Mouse (Mus musculus): Measurements from ENCODE around the gene Spag8. TPM values are rescaled to one million over a fixed set of nuclear protein-coding genes. Genes with fewer than 3 reads are reported as not detected.
A peak's percentile ranks its signal among the peaks of the same experiment; 100 is the strongest.

Spag8 gene
- total RNA-seq, 2 experiments from 2014 or later, result not detected

- peak; percentile 95 for ATAC-seq (replicated peaks; ENCODE audit: low FRiP score, low TSS enrichment, poor library complexity, severe bottlenecking)
Measured at GRCm38 (mm10) chr4:43656339-43657109, 3.1 kb upstream of the Spag8 start, which contains the start of gene Hint2. Gene Hint2 (minus strand): TSS chr4:43656466.

GRCm38 (mm10) chr4:43655656-43656338, 2.4 kb upstream of the Spag8 start:
- ATAC-seq (replicated peaks; ENCODE audit: low FRiP score, low TSS enrichment, poor library complexity, severe bottlenecking), result 0 out of 2 replicates have a peak, but pooled peaks have one; percentile 0

GRCm38 (mm10) chr4:43652726-43653125, 668 bp downstream of the Spag8 start:
- no peak for ATAC-seq (replicated peaks; ENCODE audit: low FRiP score, low TSS enrichment, poor library complexity, severe bottlenecking)

GRCm38 (mm10) chr4:43649783-43650182, 3.6 kb downstream of the Spag8 start:
- no peak for ATAC-seq (replicated peaks; ENCODE audit: low FRiP score, low TSS enrichment, poor library complexity, severe bottlenecking)

GRCm38 (mm10) chr4:43640491-43640890, 12.9 kb downstream of the Spag8 start:
- no peak for ATAC-seq (replicated peaks; ENCODE audit: low FRiP score, low TSS enrichment, poor library complexity, severe bottlenecking)

GRCm38 (mm10) chr4:43640076-43640475, 13.3 kb downstream of the Spag8 start:
- no peak for ATAC-seq (replicated peaks; ENCODE audit: low FRiP score, low TSS enrichment, poor library complexity, severe bottlenecking)

- no peak for ATAC-seq (replicated peaks; ENCODE audit: low FRiP score, low TSS enrichment, poor library complexity, severe bottlenecking)
Measured at GRCm38 (mm10) chr4:43636751-43637150, 16.6 kb downstream of the Spag8 start.

GRCm38 (mm10) chr4:43634621-43635374, 18.6 kb downstream of the Spag8 start:
- ATAC-seq (replicated peaks; ENCODE audit: low FRiP score, low TSS enrichment, poor library complexity, severe bottlenecking), result no peak

GRCm38 (mm10) chr4:43633736-43634135, 19.7 kb downstream of the Spag8 start:
- ATAC-seq (replicated peaks; ENCODE audit: low FRiP score, low TSS enrichment, poor library complexity, severe bottlenecking), result no peak

- no peak for ATAC-seq (replicated peaks; ENCODE audit: low FRiP score, low TSS enrichment, poor library complexity, severe bottlenecking)
Measured at GRCm38 (mm10) chr4:43633296-43633695, 20.1 kb downstream of the Spag8 start.

- ATAC-seq (replicated peaks; ENCODE audit: low FRiP score, low TSS enrichment, poor library complexity, severe bottlenecking), result no peak
Measured at GRCm38 (mm10) chr4:43631956-43632920, 21.2 kb downstream of the Spag8 start.

GRCm38 (mm10) chr4:43631046-43631955, 22.1 kb downstream of the Spag8 start, which contains the start of gene Npr2:
Gene Npr2 (plus strand): TSS chr4:43631935.
- ATAC-seq (replicated peaks; ENCODE audit: low FRiP score, low TSS enrichment, poor library complexity, severe bottlenecking), result no peak

GRCm38 (mm10) chr4:43630671-43631045, 22.7 kb downstream of the Spag8 start:
- ATAC-seq (replicated peaks; ENCODE audit: low FRiP score, low TSS enrichment, poor library complexity, severe bottlenecking), result no peak

GRCm38 (mm10) chr4:43630030-43630581, 23.3 kb downstream of the Spag8 start:
- ATAC-seq (replicated peaks; ENCODE audit: low FRiP score, low TSS enrichment, poor library complexity, severe bottlenecking), result peak; percentile 82

GRCm38 (mm10) chr4:43629106-43629817, 24.1 kb downstream of the Spag8 start:
- no peak for ATAC-seq (replicated peaks; ENCODE audit: low FRiP score, low TSS enrichment, poor library complexity, severe bottlenecking)

- ATAC-seq (replicated peaks; ENCODE audit: low FRiP score, low TSS enrichment, poor library complexity, severe bottlenecking), result no peak
Measured at GRCm38 (mm10) chr4:43620146-43620778, 33.1 kb downstream of the Spag8 start.

Data from megakaryocyte-erythroid progenitor cell, adult 5-6 weeks (primary cell).